In genomic region chr2:154651363-154651762, GRCm38 (mm10) we compare ENCODE assay signal across 8 mouse cellular contexts. TPM values are rescaled to one million over a fixed set of nuclear protein-coding genes. Genes with fewer than 3 reads are reported as not detected.
A peak's percentile ranks its signal among the peaks of the same experiment; 100 is the strongest.
DNase-seq lines count a peak whose midpoint lies in the region; ATAC-seq and TF ChIP-seq lines count a peak whose summit lies in the region.

Gene Chmp4b (plus strand): TSS chr2:154651705.

- H3K79me2 ChIP-seq in MEL (ENCODE audit: control insufficient read depth, insufficient read depth, low read length, poor library complexity) (no peaks in the 10 kb centered on the region), myocyte (ENCODE audit: control insufficient read depth, insufficient read depth) (no peaks in the 10 kb centered on the region)

- TF ChIP-seq POLR2A in MEL (IDR thresholded peaks at IDR 0.05; ENCODE audit: control insufficient read depth in 1 of 2, insufficient read depth in 1 of 2, low read depth in 1 of 2, low read length in 2 of 2, poor library complexity in 1 of 2) (no peak), myocyte (IDR thresholded peaks at IDR 0.05; ENCODE audit: insufficient read length, low read depth) (no peak)

- no peak for ATAC-seq in common myeloid progenitor, adult 5-6 weeks (replicated peaks; ENCODE audit: low read depth, poor library complexity, severe bottlenecking)
- ATAC-seq in intestine, postnatal 0 days: peak; percentile 63
- no peak for ATAC-seq in limb, embryonic 15.5 days (ENCODE audit: insufficient number of reproducible peaks, low FRiP score, low TSS enrichment, low read depth)

- H3K9ac ChIP-seq in MEL (ENCODE audit: control insufficient read depth, low read depth, low read length, poor library complexity, severe bottlenecking): no peak within 1 kb of the TSS
- H3K9ac ChIP-seq in intestine, postnatal 0 days (ENCODE audit: low read depth, low read length): no peak within 1 kb of the TSS
- no peak within 1 kb of the TSS for H3K9ac ChIP-seq in limb, embryonic 15.5 days

- TF ChIP-seq EP300 in MEL (IDR thresholded peaks at IDR 0.05; ENCODE audit: low read depth in 1 of 2, low read length in 2 of 2): no peak

- H3ac ChIP-seq in myocyte (ENCODE audit: control insufficient read depth, insufficient read length): no peak within 1 kb of the TSS

- no peaks in the 10 kb centered on the region; a peak in 1 of 4 replicates for H3K27me3 ChIP-seq in MEL (ENCODE audit: control insufficient read depth in 1 of 2, insufficient read depth in 2 of 2, low read length in 2 of 2)
- no peaks in the 10 kb centered on the region for H3K27me3 ChIP-seq in intestine, postnatal 0 days (replicated peaks; ENCODE audit: control insufficient read depth, insufficient read depth, low read length)
- no peaks in the 10 kb centered on the region for H3K27me3 ChIP-seq in limb, embryonic 15.5 days
- H3K27me3 ChIP-seq in myocyte (ENCODE audit: control insufficient read depth, insufficient read depth, insufficient read length): no peaks in the 10 kb centered on the region

- H3K27ac ChIP-seq in MEL (ENCODE audit: control insufficient read depth, low read depth, low read length): no peak within 1 kb of the TSS
- H3K27ac ChIP-seq in intestine, postnatal 0 days (ENCODE audit: low read depth, low read length): no peak within 1 kb of the TSS
- peak within 1 kb of the TSS; percentile 57 for H3K27ac ChIP-seq in limb, embryonic 15.5 days

- H3K4me2 ChIP-seq in intestine, postnatal 0 days (replicated peaks; ENCODE audit: low read depth): no peak within 1 kb of the TSS
- no peak within 1 kb of the TSS for H3K4me2 ChIP-seq in limb, embryonic 15.5 days
- H3K4me2 ChIP-seq in myocyte (ENCODE audit: low read depth): no peak within 1 kb of the TSS

- no peak for TF ChIP-seq RAD21 in MEL (IDR thresholded peaks at IDR 0.05; ENCODE audit: low read depth, low read length)

- no peaks in the 10 kb centered on the region for H3K9me3 ChIP-seq in MEL (replicated peaks; ENCODE audit: insufficient read depth, low read length)
- no peaks in the 10 kb centered on the region for H3K9me3 ChIP-seq in intestine, postnatal 0 days (ENCODE audit: control insufficient read depth)
- no peaks in the 10 kb centered on the region for H3K9me3 ChIP-seq in limb, embryonic 15.5 days

- no peak within 1 kb of the TSS for H3K4me3 ChIP-seq in MEL (ENCODE audit: control insufficient read depth in 1 of 2, insufficient read depth in 1 of 2, low read depth in 2 of 2, low read length in 2 of 2)
- H3K4me3 ChIP-seq in intestine, postnatal 0 days (ENCODE audit: low read depth, low read length): no peak within 1 kb of the TSS
- no peak within 1 kb of the TSS for H3K4me3 ChIP-seq in limb, embryonic 15.5 days
- H3K4me3 ChIP-seq in myocyte: no peak within 1 kb of the TSS

- peaks cover 4% of the 10 kb centered on the region in 2 experiments for H3K4me1 ChIP-seq in MEL (ENCODE audit: control insufficient read depth in 1 of 2, insufficient read depth in 2 of 2, low read length in 2 of 2)
- no peaks in the 10 kb centered on the region for H3K4me1 ChIP-seq in intestine, postnatal 0 days (replicated peaks; ENCODE audit: control insufficient read depth, insufficient read depth, low read length)
- H3K4me1 ChIP-seq in limb, embryonic 15.5 days: no peaks in the 10 kb centered on the region

- 31% methylated on average over 8 of the region's 8 CpGs for WGBS in intestine, postnatal 0 days
- WGBS in limb, embryonic 15.5 days: 42% methylated on average over 8 of the region's 8 CpGs

- DNase-seq in MEL (ENCODE audit: low read depth, low spot score): no peak
- no peak for DNase-seq in gastrocnemius, postnatal 25 days
- DNase-seq in ovary, postnatal 14 days (ENCODE audit: low spot score): no peak
- no peak for DNase-seq in spleen, postnatal 10 days (ENCODE audit: low spot score in 2 of 2)

- no peak for TF ChIP-seq CTCF in MEL (IDR thresholded peaks at IDR 0.05 in 2 of 3, conservative IDR thresholded peaks at IDR 0.05 in 1 of 3; ENCODE audit: control insufficient read depth in 1 of 3, insufficient read depth in 1 of 3, low read depth in 2 of 3, low read length in 3 of 3, poor library complexity in 1 of 3, severe bottlenecking in 1 of 3)
- no peak for TF ChIP-seq CTCF in intestine, postnatal 0 days (IDR thresholded peaks at IDR 0.05; ENCODE audit: low read depth)

- H3K36me3 ChIP-seq in MEL (ENCODE audit: control insufficient read depth in 1 of 2, insufficient read depth in 2 of 2, low read length in 2 of 2): peaks cover 0 to 6% of the 10 kb centered on the region in 2 experiments; a peak in 2 of 4 replicates
- no peaks in the 10 kb centered on the region for H3K36me3 ChIP-seq in intestine, postnatal 0 days (ENCODE audit: control insufficient read depth, insufficient read depth)
- H3K36me3 ChIP-seq in limb, embryonic 15.5 days: no peaks in the 10 kb centered on the region
- no peaks in the 10 kb centered on the region for H3K36me3 ChIP-seq in myocyte (ENCODE audit: control insufficient read depth, insufficient read depth)

TF ChIP-seq in MEL, 35 proteins besides CTCF, POLR2A, EP300 and RAD21:
- no peak for TF ChIP-seq ZMIZ1 (IDR thresholded peaks at IDR 0.05; ENCODE audit: low read depth, low read length)
- no peak for TF ChIP-seq MAFK (IDR thresholded peaks at IDR 0.05; ENCODE audit: borderline replicate concordance, low read depth, low read length)
- TF ChIP-seq KAT2A (conservative IDR thresholded peaks at IDR 0.05; ENCODE audit: low read depth, low read length): no peak
- TF ChIP-seq USF1 (IDR thresholded peaks at IDR 0.05; ENCODE audit: low read depth, low read length): no peak
- TF ChIP-seq ETS1 (IDR thresholded peaks at IDR 0.05; ENCODE audit: low read depth, low read length): no peak
- TF ChIP-seq TAL1 (IDR thresholded peaks at IDR 0.05; ENCODE audit: low read length): no peak
- no peak for TF ChIP-seq GABPA (IDR thresholded peaks at IDR 0.05; ENCODE audit: low read depth, low read length)
- no peak for TF ChIP-seq CHD1 (IDR thresholded peaks at IDR 0.05; ENCODE audit: low read depth, low read length)
- no peak for TF ChIP-seq CHD2 (IDR thresholded peaks at IDR 0.05; ENCODE audit: low read length)
- TF ChIP-seq TCF12 (IDR thresholded peaks at IDR 0.05; ENCODE audit: low read depth, low read length): no peak
- no peak for TF ChIP-seq SMC3 (IDR thresholded peaks at IDR 0.05; ENCODE audit: low read depth, low read length)
- TF ChIP-seq ZNF384 (IDR thresholded peaks at IDR 0.05; ENCODE audit: low read depth, low read length): no peak
- no peak for TF ChIP-seq ELF1 (IDR thresholded peaks at IDR 0.05; ENCODE audit: low read depth, low read length)
- no peak for TF ChIP-seq MXI1 (IDR thresholded peaks at IDR 0.05; ENCODE audit: low read depth, low read length)
- no peak for TF ChIP-seq BHLHE40 (IDR thresholded peaks at IDR 0.05; ENCODE audit: borderline replicate concordance, low read depth, low read length)
- TF ChIP-seq MYC (IDR thresholded peaks at IDR 0.05; ENCODE audit: low read depth, low read length): no peak
- no peak for TF ChIP-seq MAZ (IDR thresholded peaks at IDR 0.05; ENCODE audit: low read depth, low read length)
- TF ChIP-seq ZKSCAN1 (IDR thresholded peaks at IDR 0.05; ENCODE audit: low read depth, low read length): no peak
- no peak for TF ChIP-seq JUND (IDR thresholded peaks at IDR 0.05; ENCODE audit: low read depth, low read length)

TF ChIP-seq in myocyte, 11 proteins besides CTCF, POLR2A, EP300 and RAD21:
- no peak for TF ChIP-seq SRF (IDR thresholded peaks at IDR 0.05; ENCODE audit: control insufficient read depth, insufficient read length, low read depth)
- no peak for TF ChIP-seq TCF12 (IDR thresholded peaks at IDR 0.05; ENCODE audit: insufficient read depth, poor library complexity, severe bottlenecking)

RNA-seq across cellular contexts. Expression of gene Chmp4b, which starts in this region (rescaled TPM):
- total RNA-seq in MEL (2012; rRNA removed): 118 TPM in 2 replicates
- 100 to 1,000 TPM in 1 of 2 experiments, not detected in 1; 196 TPM for polyA plus RNA-seq in MEL (2012; ENCODE audit: insufficient read depth in 1 of 2, insufficient read length in 2 of 2, low read depth in 1 of 2, low replicate concordance in 2 of 2, missing spikeins in 1 of 2)
- total RNA-seq in common myeloid progenitor, adult 5-6 weeks (2017): 99.8 and 109 TPM in 2 replicates
- total RNA-seq in gastrocnemius, postnatal 25 days (2021): 100 to 1,000 TPM; 102 TPM
- polyA plus RNA-seq in intestine, postnatal 0 days (2015; fragmentation: Nextera tagmentation; extraction: Ambion mirVana): 60.8 and 62.4 TPM in 2 replicates
- polyA plus RNA-seq in limb, embryonic 15.5 days (2015; fragmentation: Nextera tagmentation; extraction: Ambion mirVana): 31.6 and 36.9 TPM in 2 replicates
- 172 TPM for polyA plus RNA-seq in myocyte (2012; fragmentation: generic; extraction: Trizol)
